19 mouse cellular contexts compared by ENCODE assay signal in the genomic region with DNA sequence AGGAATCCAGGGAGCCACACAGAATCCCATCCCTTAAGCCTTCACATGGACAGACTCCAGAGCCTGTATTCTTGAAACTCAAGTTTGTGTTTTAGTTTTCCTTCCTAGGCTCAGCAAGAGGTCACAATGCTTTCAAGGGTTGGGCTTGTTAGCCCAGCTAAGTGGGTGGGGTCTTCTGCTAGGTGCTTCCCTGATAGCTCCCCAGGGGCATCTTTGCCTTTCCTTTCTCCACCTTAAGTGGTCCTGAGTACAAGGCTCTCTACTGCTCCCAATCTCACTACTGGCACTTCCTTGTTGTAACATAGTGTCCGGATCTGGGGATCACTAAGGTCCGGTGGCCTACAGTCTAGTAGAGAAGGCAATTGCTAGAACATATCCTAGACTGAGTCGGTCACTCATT. TPM values are rescaled to one million over a fixed set of nuclear protein-coding genes. Genes with fewer than 3 reads are reported as not detected.
"Had no signal": no experiment of that assay in that cellular context is flagged by ENCODE, and none has a peak within 500 bp of the region (broad histone marks: within the 10 kb centered on the region; RNA-seq: fewer than 3 reads in every experiment).

No protein-coding gene starts in this region.

- H3K4me3 ChIP-seq: neural tube, embryonic 13.5 days; neural tube, embryonic 15.5 days; stomach, embryonic 15.5 days had no signal

- H3K9me3 ChIP-seq: neural tube, embryonic 13.5 days; neural tube, embryonic 15.5 days; stomach, embryonic 15.5 days had no signal

- H3K27ac ChIP-seq: neural tube, embryonic 13.5 days; neural tube, embryonic 15.5 days; stomach, embryonic 15.5 days; stomach, postnatal 0 days had no signal

- H3K36me3 ChIP-seq: neural tube, embryonic 13.5 days; neural tube, embryonic 15.5 days; stomach, embryonic 15.5 days had no signal

- DNase-seq: right cerebral cortex, adult 18-20 months; right cerebral cortex, postnatal 14 days; right cerebral cortex, postnatal 25 days; right cerebral cortex, postnatal 4 days; spleen, adult 18-20 months; thymus, adult 18-20 months; thymus, adult 2 months; thymus, postnatal 14 days; thymus, postnatal 25 days; thymus, postnatal 36 days; thymus, postnatal 4 days had no signal

- H3K4me2 ChIP-seq: neural tube, embryonic 13.5 days; neural tube, embryonic 15.5 days; stomach, embryonic 15.5 days had no signal

- H3K9ac ChIP-seq: neural tube, embryonic 13.5 days; neural tube, embryonic 15.5 days; stomach, embryonic 15.5 days had no signal

RNA-seq across cellular contexts. Expression of gene Dlx2, which starts 3.8 kb away (rescaled TPM):
- total RNA-seq: neutrophil, adult 5-6 weeks had no signal
- polyA plus RNA-seq: neural tube, embryonic 14.5 days; spleen, adult 2 months; urinary bladder, adult 2 months had no signal

RNA-seq across cellular contexts. Expression of gene Dlx1, which starts 22.4 kb away (rescaled TPM):
- polyA plus RNA-seq: neural tube, embryonic 14.5 days had no signal
